Mouse (Mus musculus) T-helper 17 cell (primary cell): ENCODE results near the gene Kdm8.

Experiments
- in situ Hi-C, 2 experiments: fragments of 300-600 bp; cut with MboI, MseI; formaldehyde crosslinking; loops; 1 replicate in 1 of 2; 2 replicates in 1 of 2; pipeline ENCODE4 v1.15.1; 2025; ENCODE audit warnings: high pct_unique_total_duplicates in 2 of 2

Kdm8 gene

DNA sequence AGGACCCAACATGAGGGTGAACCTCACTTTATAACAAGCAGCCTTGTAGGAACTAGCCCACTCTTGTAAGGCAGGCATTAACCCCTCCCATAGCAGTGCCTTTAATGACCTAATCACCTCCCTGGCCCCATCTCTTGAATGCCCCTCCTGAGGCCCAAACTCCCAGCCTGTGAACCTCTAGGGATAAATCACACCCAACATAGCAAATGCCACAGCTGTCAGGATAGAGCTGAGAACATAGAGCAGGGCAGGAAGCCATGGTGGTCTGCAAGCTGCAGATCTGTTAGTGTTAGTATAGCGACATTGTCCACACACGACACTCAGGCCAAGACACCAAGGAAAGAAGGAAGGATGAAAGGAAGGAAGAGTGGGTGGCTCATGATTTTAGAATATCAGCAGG is 6.6 kb downstream of the Kdm8 start:
- in situ Hi-C loops: no loop called here

DNA sequence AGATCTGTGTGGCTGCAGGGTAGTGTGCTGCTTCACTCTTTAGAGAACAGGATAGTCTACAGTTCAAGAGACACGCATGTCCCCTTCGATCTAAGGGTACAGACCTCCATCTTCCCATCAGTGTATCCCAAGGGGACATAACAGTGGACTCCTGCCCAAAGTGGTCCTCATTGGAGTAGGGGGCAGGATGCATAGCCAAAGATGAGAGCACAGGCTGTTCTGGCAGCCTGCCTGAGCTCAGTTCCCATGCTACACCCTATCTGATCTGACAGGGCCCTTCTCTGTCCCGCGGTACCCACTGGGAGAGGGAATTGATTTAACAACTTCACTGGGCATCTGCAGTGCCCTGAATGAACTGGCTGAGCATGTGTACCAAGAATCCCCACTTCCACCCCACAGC is 9.2 kb downstream of the Kdm8 start:
- in situ Hi-C loops: no loop called here

DNA sequence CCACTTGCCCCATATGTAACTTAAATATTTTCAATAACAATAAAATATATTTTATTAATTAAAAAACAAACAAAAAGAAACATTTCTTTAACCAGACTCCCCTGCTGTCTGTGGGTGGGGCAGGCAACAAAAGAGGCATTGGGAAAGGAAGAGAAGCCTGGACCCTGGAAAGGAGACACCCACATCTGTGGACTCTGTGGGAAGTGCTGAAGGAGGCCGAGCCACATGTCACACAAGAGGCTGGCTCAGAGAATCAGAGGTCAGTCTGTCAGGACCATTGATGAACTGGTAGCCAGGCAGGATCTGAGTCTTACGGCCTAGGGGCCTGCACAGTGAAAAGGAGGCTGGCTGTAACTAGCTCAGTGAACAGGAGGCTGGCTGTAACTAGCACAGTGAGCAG is 17.7 kb downstream of the Kdm8 start:
- in situ Hi-C loops: no loop called here

DNA sequence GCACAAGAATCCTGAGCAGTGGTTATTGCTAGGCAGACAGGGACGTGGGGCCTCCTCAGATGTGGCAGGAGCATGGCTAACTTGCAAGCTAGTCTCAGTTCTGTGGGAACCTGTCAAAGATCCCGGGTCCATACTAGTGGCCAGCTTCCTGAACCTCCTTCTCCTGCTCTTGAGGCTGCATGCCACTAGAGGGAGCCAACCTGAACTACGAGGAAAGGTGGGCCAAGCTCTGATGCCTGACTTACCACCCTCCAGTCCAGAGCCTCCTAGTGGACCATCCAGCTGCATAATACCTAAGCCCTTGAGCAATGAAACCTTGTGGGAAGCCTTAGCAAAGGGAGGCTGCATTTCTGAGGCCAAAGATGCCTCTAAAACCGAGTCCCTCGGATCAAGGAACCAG is 25.5 kb downstream of the Kdm8 start:
- in situ Hi-C loops: loop anchor here (5.0 kb wide), 3 partner anchors 97 to 177 kb away; no protein-coding TSS in a partner anchor

DNA sequence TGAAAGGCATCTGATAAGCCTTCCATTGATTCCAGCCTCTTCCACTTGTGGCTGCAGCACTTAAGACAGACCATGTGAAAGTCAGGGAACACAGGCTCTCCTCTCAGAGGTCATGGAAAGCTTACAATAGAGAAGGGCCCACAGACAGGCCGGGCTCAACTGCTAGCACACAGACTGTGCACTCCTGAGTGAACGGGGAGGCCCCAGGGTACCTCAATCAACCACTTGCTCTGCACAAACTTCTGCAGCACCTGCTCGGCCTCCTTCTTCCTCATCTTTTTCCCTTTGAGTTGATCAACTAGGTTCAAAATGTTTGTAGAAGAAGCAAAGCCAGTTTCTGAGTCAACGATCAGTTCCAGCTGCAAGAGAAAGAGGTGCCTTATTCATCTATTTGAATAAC is 26.4 kb downstream of the Kdm8 start:
- in situ Hi-C loops: no loop called here

DNA sequence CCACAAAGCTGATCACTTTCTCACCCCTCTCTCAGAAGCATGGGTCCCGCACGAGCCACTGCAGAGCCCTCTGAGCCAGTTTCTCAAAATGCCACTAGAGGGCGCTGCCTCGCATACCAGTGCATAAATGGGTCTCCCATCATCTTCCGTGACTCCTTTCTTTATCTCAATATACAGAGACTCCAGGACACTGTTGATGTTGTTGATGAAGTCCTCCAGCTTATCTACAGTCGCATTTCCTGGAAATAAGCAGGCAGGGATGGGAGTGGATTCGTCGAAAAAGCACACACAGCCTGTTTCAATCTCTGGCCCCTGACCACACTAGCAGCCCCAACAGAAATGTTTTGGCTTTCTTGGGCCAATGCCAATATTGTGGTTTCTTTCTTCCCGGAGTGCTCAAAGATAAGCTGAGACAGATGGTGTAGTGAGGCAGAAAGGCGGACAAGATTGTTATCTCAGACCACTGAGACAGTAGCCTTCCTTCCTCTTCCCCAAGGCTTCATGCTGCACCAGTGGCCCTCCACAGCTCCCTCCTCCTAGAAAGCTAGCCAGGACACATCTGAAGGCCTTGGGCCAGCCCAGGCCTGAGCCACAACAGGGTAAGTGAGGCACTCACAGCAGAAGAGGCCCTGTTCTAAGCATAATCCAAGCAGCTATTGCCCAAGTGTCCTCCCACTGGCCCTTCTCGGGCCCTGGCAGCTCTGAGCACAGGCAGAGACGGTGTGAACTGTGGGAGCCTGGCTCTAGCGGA is 27.7 kb downstream of the Kdm8 start:
- in situ Hi-C loops: no loop called here

DNA sequence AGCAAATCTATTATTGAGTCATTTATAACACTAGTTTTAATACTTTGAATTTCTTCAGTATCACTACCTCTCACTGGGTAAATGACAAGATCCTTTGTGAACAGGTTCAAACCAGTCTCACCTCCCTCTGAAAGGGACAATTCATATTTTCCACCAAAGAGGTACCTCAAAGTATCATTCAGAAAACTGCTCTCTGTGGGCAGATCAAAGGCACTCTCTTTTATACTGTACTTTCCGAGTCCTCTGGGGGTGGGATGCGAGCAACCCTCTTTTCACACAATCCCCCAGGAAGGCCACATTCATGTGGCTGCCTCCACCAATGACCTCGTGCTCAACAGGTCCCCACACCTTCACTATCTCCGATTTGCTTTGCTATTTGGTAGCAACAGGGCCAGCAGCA is 30.1 kb downstream of the Kdm8 start:
- in situ Hi-C loops: no loop called here

DNA sequence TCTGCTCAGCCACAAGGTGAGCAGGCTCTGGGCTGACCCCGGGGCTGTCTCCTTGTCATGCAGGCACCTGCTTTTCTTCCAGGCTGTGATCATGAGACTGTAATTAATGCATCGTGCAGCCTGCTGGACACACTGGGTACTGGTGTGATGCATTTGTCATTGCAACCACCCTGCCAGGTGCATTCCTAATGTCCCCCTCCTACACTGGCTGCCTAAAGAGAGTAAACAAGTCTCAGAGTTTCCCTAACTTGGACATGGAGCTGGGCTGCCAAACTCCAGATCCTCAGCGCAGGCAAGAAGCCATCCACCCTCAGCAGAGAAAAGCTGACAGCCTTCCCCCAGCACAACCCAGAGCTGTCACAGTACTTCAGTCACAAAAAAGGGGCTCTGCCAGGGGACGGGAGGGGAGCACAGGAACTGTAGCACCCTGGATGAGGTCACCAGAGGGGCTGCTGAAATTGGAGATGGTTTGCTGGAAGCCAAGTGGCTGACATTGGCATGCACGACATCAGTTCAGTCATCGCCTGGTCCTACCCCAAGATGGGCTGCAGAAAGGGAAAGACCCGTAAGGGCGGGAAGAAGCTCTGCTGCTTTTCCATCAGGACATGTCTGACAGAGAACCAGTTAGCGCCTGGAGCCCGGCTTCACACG is 31.2 kb downstream of the Kdm8 start:
- in situ Hi-C loops: loop anchor here in 1 of 2 experiments (25.0 kb wide), 1 partner anchor 887 kb away; the partner anchor contains the start of gene Lat

DNA sequence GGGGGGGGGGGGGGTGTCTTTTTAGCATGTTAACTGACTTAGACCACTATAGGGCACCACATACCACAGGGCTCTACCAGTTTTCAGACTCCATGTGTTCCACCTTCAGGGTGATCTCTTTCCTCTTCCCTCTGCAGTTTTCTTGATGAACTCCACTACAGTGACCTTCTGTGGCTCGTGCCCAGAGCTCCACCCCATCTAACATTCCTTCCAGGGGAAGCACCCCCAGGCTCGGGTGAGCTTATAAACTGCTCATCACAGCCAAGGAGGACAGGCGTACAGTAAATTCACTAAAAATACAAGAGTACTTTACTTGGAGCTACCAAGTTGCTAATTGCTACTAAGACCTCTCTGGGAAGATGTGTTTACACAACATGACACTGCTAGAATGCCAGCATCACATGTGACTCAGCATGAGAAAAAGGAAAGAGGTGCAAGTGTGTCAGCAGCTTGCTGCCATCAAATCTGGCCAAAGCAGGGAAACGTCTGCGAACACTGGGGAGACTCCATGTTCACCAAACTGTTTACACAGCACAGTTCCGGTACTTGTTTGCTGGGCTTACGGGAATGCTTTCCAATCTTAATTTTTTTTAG is 34.0 kb downstream of the Kdm8 start:
- in situ Hi-C loops: loop anchor here in 1 of 2 experiments (25.0 kb wide), 1 partner anchor 884 kb away; the partner anchor contains the start of gene Lat

DNA sequence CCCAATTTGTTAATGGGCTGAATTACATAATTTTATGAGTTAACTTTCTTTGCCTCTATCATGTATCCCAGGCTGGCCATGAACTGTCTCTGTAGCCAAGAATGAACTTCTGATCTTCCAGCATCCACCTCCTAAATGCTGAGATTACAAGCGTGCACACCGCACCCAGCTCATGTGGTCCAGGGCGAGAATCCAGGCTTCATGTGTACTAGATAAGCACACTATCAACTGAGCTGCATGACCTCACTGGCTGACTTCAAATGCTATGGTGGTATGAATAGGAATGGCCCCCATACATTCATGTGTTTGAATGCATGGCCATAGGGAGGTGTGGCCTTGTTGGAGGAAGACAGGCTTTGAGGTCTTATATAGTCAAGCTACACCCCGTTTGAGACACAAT is 36.0 kb downstream of the Kdm8 start:
- in situ Hi-C loops: loop anchor here (10.0 to 25.0 kb wide), 2 partner anchors 882 to 1734 kb away; partner anchors contain the start of gene Lat (in 1 of the 2)

DNA sequence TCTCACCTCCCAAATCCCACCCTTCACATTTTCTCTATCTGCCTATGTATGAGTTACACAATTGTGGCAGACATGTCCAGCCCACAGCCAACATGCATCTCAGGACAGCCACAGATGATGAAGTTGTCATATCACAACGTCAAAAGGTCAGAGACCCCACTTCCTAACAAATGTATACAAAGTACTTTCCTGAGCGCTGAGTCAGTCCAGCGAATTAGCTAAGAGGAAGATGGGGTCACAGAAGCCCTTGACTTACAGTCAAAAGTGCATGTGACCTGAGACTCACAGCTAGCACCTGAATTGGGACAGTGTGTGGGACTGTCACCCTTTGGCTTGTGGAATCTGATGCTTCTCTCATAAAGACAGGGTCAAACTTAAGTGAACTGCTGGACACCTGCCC is 37.9 kb downstream of the Kdm8 start:
- in situ Hi-C loops: loop anchor here (10.0 to 25.0 kb wide), 2 partner anchors 880 to 1732 kb away; partner anchors contain the start of gene Lat (in 1 of the 2)

DNA sequence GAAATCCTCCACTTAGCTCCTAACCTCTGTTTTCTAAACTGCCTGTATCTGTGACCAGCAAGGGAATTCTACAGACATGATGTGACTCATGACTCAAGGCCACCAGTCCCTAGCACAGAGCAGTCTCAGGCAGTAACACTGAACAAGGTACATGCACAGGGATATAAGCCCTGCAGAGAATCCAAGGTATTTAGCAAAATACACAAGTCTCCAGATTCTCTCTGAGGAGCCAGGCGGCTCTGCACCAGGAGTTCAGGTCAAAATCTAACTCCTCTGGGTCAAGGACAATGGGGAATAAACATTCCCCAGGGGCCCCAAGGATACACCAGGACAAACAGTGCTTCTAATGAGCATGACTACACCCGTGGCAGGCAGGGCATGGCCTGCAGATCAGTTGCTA is 38.4 kb downstream of the Kdm8 start:
- in situ Hi-C loops: loop anchor here (10.0 to 25.0 kb wide), 2 partner anchors 879 to 1732 kb away; partner anchors contain the start of gene Lat (in 1 of the 2)

DNA sequence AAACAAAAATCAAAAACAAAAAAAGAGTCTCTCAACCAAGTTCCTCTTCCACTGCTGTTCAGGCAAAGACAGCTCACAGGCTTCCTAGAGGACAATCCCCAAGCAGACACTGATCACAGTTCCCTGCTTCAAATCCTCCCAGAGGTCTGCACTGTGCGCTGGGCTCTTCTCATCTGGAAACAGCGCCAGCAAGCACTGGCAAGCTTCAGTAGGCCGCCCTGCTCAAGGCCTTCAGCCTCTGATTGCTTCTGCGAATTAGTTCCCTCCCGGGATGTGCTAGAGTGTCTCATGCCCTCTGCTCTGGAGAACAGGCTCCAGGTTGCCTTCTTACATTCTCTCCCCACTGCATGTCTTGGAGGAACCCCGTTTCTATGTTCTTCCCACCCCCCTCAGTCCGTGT is 40.3 kb downstream of the Kdm8 start:
- in situ Hi-C loops: loop anchor here (5.0 to 25.0 kb wide), 3 partner anchors 68 to 1730 kb away; partner anchors contain the start of genes Il4ra (in 2 of the 2) and Lat (in 1 of the 2)

DNA sequence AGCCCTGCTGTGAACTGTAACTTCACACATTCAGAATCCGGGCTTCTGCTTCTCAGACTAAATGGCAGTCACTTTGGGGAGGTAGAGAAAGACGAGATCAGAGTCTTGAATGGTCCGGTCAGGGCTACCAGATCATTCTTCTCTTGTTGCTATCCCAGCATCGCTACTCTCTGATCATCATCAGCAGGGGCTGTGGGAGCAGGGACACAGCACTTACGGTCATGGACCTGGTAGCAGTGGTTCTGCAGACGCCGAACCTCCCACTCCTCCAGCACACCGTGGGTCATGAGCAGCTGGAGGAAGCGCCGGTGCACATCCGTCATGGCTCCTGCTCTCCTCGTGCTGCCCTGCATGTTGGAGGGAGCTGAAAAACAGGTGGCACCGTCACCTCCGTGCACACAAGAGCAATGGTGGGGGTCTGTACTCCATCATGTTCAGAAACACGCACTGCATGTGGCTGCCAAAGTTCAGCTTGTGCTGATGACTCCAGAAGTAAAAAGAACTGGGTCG is 41.7 kb downstream of the Kdm8 start:
- in situ Hi-C loops: loop anchor here (5.0 to 25.0 kb wide), 3 partner anchors 66 to 1729 kb away; partner anchors contain the start of genes Il4ra (in 2 of the 2) and Lat (in 1 of the 2)

DNA sequence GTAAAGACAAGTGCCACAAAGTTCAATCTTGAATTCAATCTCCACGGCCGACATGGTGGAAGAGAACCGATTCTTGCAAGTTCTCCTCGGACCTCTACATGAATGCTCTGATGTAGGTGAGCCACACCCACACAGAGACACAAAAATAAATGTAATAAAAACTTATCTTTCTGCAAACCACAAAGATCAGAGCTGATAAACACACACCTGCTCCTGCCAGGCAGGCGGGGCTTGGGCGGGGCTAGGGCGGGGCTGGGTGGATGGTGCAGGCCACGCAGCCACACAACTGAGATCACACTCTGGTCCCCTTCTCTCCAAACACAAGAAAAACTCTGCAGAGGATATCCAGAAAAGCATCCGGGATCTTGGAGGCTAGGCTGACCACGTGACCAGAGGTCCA is 42.6 kb downstream of the Kdm8 start:
- in situ Hi-C loops: loop anchor here (5.0 to 25.0 kb wide), 3 partner anchors 65 to 1728 kb away; partner anchors contain the start of genes Il4ra (in 2 of the 2) and Lat (in 1 of the 2)

DNA sequence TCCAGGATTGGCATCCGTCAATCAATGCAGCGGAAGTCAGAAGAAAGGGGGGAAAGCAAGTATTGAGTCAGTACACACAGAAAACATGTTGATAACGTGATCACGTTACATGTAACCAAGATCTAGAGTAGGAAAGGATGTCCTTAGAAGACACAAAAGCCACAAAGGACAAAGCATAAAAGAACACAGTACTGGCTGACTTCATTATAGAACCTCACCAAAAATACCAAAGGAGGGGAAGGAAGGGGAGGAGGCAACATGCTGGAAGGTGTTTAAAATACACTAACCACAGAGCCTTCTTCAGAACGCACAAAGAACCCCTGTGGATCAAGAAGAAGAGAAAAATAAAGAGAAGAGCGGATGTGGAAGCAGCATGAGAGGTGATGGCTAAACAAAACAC is 44.2 kb downstream of the Kdm8 start:
- in situ Hi-C loops: loop anchor here (5.0 to 25.0 kb wide), 3 partner anchors 64 to 1726 kb away; partner anchors contain the start of genes Il4ra (in 2 of the 2) and Lat (in 1 of the 2)

DNA sequence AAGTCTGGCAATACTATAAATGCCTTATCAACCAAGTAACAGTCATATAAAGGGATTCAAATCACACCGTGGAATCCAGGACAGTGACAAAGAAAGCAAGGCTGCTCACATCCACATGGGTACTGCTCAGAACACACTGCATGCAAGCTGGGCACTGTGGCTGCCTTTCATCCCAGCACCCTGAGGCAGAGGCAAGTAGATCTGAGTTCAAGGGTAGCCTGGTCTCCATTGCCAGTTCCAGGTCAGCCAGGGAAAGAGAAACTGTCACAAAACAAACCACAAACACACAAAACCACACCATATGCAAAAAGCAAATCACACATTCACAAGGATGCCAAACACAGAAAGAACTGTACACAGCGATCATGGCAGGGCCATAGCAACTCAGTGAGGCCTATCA is 45.2 kb downstream of the Kdm8 start:
- in situ Hi-C loops: loop anchor here (5.0 to 25.0 kb wide), 3 partner anchors 63 to 1725 kb away; partner anchors contain the start of genes Il4ra (in 2 of the 2) and Lat (in 1 of the 2)

DNA sequence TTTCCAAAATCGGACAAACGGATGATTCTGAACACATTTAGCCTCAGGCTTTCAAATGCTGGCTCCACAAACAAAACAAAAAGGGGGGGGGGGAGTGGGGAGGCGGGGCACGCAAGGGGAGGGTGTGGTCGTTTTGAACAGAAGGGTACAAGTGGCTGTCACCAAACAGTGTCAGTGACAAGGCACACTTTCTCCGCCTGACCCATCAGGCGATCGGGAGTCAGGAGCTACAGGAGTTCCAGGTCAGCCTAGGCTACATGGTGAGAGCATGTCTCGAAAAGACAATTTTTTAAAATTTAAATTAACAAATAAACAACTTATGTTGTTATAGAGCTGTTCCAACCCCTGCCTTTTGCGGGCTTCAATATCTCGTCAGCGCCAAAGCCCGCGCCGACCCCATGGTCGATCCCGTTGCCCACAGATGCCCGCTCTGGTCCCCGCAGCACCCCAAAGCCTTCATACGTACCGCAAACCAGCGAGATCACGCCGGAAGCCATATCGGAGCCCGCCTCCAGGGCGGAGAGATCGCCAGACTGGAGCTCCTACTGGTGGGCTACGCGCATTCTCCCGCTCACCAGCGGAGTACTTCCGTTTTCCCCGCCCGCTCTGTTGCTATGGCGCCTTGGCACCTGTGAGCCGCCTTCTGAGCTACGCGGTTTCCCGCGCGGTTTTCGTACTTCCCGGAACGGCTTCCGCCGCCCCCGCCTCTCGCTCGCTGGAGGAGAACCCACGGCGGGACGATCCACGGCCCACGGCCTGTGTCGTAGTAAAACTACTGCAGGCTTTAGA is 46.7 kb downstream of the Kdm8 start, which contains the start of gene Nsmce1:
Gene Nsmce1 (minus strand): TSS at position 650 of the 789 bp plus-strand sequence.
- in situ Hi-C loops: loop anchor here in 1 of 2 experiments (25.0 kb wide), 1 partner anchor 871 kb away; the partner anchor contains the start of gene Lat

DNA sequence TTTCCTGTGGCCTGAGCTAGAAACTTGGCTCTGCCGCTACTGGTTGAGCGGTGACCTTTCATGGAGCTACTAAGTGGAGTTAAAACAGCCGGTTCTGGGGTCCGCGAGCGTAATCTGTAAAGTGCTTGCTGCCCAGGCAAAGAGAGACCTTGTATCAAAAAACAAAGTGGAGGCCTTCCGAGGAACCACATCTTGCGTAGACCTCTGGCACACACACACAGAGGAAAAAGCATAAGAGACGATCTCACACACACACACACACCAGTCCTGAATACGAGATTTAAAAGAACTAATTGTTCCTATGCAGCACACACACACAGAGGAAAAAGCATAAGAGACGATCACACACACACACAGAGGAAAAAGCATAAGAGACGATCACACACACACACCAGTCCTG is 47.3 kb downstream of the Kdm8 start:
- in situ Hi-C loops: loop anchor here in 1 of 2 experiments (25.0 kb wide), 1 partner anchor 871 kb away; the partner anchor contains the start of gene Lat

DNA sequence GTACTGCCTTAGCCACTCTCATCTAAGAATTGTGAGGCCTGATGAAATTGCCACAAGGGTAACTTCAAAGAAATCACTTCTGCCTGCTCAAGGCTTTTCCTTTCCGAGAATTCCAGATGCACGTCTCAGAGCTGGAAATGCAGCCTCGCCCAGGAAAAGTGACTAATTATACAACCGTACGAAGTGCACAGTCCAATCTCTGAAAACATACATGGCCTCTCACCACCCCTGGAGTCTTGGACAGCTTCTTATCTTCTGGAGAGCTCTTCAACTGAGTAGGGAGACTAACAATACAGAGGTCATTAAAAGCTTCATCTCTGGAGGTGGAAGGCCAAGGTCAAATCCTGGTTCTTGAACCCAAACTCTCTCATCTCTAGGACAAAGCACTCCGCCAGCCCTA is 48.1 kb downstream of the Kdm8 start:
- in situ Hi-C loops: loop anchor here in 1 of 2 experiments (25.0 kb wide), 1 partner anchor 870 kb away; the partner anchor contains the start of gene Lat
